Mouse (Mus musculus) hindbrain, postnatal 0 days (tissue): Measurements from ENCODE around the gene Selenot. TPM values are rescaled to one million over a fixed set of nuclear protein-coding genes. Genes with fewer than 3 reads are reported as not detected.

Source experiments
- ATAC-seq: fragments of 200-750 bp; cut with Nextera tagmentation; 2 replicates; pipeline ENCODE4 v1.8.0; 2017; ENCODE audit warnings: mild to moderate bottlenecking, moderate TSS enrichment, moderate library complexity
- DNase-seq: peaks from one replicate; pipeline ENCODE4 v3.0.0-alpha.2; 2015; ENCODE audit warnings: low spot score
- H3K27ac ChIP-seq: fragments of 300-500 bp; sonication (generic); 2 replicates; pipeline ENCODE4 v1.5.1; 2014; ENCODE audit warnings: mild to moderate bottlenecking
- H3K27me3 ChIP-seq: fragments of 300-500 bp; sonication (generic); 2 replicates; pipeline ENCODE4 v1.6.1; 2014; ENCODE audit warnings: low read length, mixed read lengths; ENCODE audit not compliant: insufficient read depth
- H3K36me3 ChIP-seq: fragments of 300-500 bp; sonication (generic); 2 replicates; pipeline ENCODE4 v1.6.1; 2014; ENCODE audit warnings: low read length, mixed read lengths; ENCODE audit not compliant: insufficient read depth
- H3K4me1 ChIP-seq: fragments of 300-500 bp; sonication (generic); 2 replicates; pipeline ENCODE4 v1.6.1; 2014; ENCODE audit warnings: antibody characterized with exemption, low read length, mixed read lengths; ENCODE audit not compliant: insufficient read depth
- H3K4me2 ChIP-seq: fragments of 300-500 bp; sonication (generic); 2 replicates; pipeline ENCODE4 v1.6.1; 2014; ENCODE audit warnings: low read depth, mild to moderate bottlenecking, low read length, moderate library complexity, mixed read lengths
- H3K4me3 ChIP-seq: fragments of 300-500 bp; sonication (generic); 2 replicates; pipeline ENCODE4 v1.5.1; 2014; ENCODE audit warnings: low read length
- H3K9ac ChIP-seq: fragments of 300-500 bp; sonication (generic); replicated peaks from 2 replicates; pipeline ENCODE4 v1.6.1; 2014; ENCODE audit warnings: mild to moderate bottlenecking, low read length, moderate library complexity, mixed read lengths
- H3K9me3 ChIP-seq: fragments of 300-500 bp; sonication (generic); 2 replicates; pipeline ENCODE4 v1.6.1; 2016; ENCODE audit warnings: low read length, mixed read lengths
- CTCF ChIP-seq: IDR thresholded peaks from 2 replicates; pipeline ENCODE4 v1.5.1; 2016; ENCODE audit warnings: antibody characterized with exemption, control low read depth, low read depth
- WGBS: fragments of 180-500 bp; shearing (Covaris S2); extraction: QIAGEN DNeasy Blood & Tissue Kit; methylation state at CpG from one replicate; pipeline ENCODE4 v1.1.7; 2014; 5-methylcytosine and 5-hydroxymethylcytosine counted together
- polyA plus RNA-seq: library from polyadenylated mRNA; unstranded; fragments of >200 nt; fragmentation: Nextera tagmentation; extraction: Ambion mirVana; gene quantifications from 2 replicates; pipeline ENCODE4 v1.2.1, GENCODE M21; 2015
- total RNA-seq: library from RNA; depleted of rRNA; stranded (reverse); fragments of >200 nt; gene quantifications from 2 replicates; pipeline ENCODE4 v1.2.3, GENCODE M21; 2014

Gene Selenot
- total and polyA plus RNA-seq, 2 experiments from 2014 or later: 24.5 to 211 TPM

DNA sequence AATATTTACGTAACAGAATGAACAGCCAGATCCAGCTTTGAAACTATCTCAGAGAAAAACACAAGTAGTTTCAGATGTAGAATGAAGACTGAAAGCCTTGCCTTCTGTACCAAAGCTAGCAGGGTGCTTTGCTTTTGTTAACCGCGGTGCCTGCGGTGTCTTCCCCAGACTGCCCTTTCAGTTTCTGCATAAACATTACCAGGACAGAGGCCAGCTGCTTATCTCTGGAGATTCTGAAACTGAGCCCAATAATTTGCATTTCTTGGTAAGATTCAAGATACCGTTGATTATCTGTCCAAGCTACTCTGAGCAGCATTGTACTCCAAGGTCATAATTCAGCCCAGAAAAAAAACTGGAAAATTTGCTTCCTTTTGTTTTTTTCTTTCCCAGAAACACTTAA lies 17.2 kb downstream of the Selenot start:
- Histone ChIP-seq H3K9me3 (no peaks in the 10 kb centered on the region), H3K36me3 (peaks cover 3% of the 10 kb centered on the region; the same call in 1 of the 2 replicates), H3K9ac (no peak overlapping the region), H3K4me1 (no peaks in the 10 kb centered on the region), H3K27me3 (no peaks in the 10 kb centered on the region), H3K27ac (no peak overlapping the region), H3K4me2 (no peak overlapping the region), H3K4me3 (no peak overlapping the region)
- no peak for ATAC-seq
- WGBS: 20% methylated on average over 5 of the region's 5 CpGs
- no peak for TF ChIP-seq CTCF
- peak; percentile 7 for DNase-seq

DNA sequence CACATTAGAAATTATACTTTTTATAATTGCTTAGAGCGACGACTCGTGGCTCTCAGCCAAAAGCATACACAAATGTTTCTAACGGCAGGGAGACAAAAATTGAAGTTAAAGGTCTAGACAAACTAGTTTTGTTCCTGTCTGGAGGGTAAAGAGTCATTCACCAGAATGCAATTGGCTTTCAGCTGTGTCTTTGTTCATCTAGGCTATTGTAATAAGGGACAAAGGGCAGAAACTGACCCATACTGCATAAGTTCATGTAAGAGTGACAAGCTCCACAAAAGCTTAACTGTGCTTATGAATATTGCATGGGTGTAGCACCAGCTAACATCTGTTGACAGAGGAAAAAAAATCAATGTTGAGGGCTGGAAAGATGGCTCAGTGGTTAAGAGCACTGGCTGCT lies 32.1 kb downstream of the Selenot start:
- no peak for ATAC-seq
- no peak for TF ChIP-seq CTCF
- Histone ChIP-seq H3K27me3 (no peaks in the 10 kb centered on the region), H3K4me2 (no peak overlapping the region), H3K27ac (no peak overlapping the region), H3K4me1 (no peaks in the 10 kb centered on the region), H3K4me3 (no peak overlapping the region), H3K9me3 (no peaks in the 10 kb centered on the region), H3K9ac (no peak overlapping the region), H3K36me3 (no peaks in the 10 kb centered on the region)
- WGBS: 16% methylated on average over 4 of the region's 4 CpGs
- DNase-seq: no peak

DNA sequence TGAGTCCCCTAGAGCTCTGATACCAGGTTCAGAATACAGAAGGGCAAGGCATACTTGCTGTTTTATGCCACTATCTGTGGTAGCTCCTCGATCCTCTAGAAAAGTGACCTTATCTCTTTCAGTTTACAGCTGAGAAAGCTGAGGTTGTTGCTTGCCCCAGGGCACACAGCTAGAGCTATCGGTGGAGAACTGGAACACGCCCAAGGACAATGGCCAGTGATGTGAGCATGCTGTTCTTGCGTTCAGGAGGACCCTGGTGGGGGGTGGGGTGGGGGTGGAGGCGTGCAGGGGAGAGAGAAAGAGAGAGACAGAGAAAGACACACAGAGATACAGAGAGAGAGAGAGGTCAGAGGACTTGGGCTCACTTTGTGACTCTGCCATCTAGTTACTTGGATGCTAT lies 33.5 kb downstream of the Selenot start:
- no peak overlapping the region for H3K9ac ChIP-seq
- H3K27ac ChIP-seq: no peak overlapping the region
- no peak overlapping the region for H3K4me2 ChIP-seq
- TF ChIP-seq CTCF: no peak
- no peaks in the 10 kb centered on the region for H3K9me3 ChIP-seq
- H3K36me3 ChIP-seq: no peaks in the 10 kb centered on the region
- H3K4me1 ChIP-seq: no peaks in the 10 kb centered on the region
- H3K27me3 ChIP-seq: no peaks in the 10 kb centered on the region
- WGBS: 76% methylated on average over 5 of the region's 5 CpGs
- no peak overlapping the region for H3K4me3 ChIP-seq
- no peak for DNase-seq
- no peak for ATAC-seq

DNA sequence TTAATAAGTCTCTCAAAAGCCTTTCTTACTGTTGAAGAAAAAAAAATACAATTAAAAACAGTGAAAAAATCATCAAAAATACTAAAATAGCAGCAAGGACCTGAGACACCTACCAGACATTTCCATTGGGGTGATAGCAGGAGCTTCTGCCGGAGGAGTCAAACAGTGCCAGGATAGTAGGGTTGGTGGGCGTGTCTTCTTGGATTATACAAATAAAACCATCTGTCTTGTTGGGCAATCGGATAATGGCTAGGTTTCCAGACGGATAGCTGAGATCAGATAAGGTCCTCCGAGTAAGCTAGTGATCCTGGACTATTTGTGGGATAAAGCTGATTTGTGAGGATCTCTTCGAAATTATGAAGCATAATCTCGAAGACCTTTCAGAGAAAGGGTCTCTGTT lies 44.6 kb downstream of the Selenot start:
- no peaks in the 10 kb centered on the region for H3K27me3 ChIP-seq
- H3K36me3 ChIP-seq: no peaks in the 10 kb centered on the region
- H3K4me2 ChIP-seq: no peak overlapping the region
- 73% methylated on average over 7 of the region's 7 CpGs for WGBS
- H3K4me1 ChIP-seq: no peaks in the 10 kb centered on the region
- no peak overlapping the region for H3K4me3 ChIP-seq
- DNase-seq (no peak), ATAC-seq (no peak)
- no peak for TF ChIP-seq CTCF
- H3K27ac ChIP-seq: no peak overlapping the region
- H3K9me3 ChIP-seq: no peaks in the 10 kb centered on the region
- no peak overlapping the region for H3K9ac ChIP-seq

DNA sequence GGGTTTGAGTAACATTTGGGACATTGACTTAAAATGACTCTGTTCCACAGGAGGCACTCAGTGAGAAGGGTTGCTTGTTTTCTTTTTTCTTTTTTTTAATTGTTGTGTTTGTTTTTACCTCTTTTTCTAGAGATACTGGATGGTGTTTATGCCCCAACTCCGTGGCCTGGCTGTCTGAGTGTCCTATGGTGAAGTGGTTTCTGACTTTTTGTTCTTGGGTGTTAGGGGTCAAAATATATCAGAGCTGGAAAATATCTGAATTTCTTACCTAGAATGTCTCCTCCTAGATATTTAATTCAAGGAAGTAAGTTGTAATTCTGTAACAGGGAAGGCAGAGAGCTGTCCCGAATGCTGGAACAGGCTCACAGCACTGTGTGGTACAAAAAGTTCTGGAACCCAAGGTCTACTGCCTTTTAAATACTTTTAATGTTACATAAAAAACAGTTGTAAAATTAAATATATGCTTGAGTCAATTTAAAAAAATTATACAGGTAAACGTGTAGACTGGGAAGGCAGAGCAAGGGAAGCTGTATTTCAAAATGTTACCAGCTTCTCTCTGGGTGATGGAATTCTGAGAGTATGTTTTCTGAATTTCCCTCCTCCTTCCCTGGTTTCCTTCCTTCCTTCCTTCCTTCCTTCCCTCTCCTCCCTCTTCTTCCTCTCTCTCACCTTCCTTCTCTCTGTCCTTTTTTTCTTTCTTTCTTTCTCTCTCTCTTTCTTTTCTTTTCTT lies 46.4 kb downstream of the Selenot start:
- Histone ChIP-seq H3K36me3 (no peaks in the 10 kb centered on the region), H3K4me2 (no peak overlapping the region), H3K27me3 (no peaks in the 10 kb centered on the region), H3K4me3 (no peak overlapping the region), H3K27ac (no peak overlapping the region), H3K4me1 (no peaks in the 10 kb centered on the region), H3K9me3 (no peaks in the 10 kb centered on the region), H3K9ac (no peak overlapping the region)
- DNase-seq (no peak), ATAC-seq (no peak)
- 79% methylated on average over 3 of the region's 3 CpGs for WGBS
- TF ChIP-seq CTCF: no peak

DNA sequence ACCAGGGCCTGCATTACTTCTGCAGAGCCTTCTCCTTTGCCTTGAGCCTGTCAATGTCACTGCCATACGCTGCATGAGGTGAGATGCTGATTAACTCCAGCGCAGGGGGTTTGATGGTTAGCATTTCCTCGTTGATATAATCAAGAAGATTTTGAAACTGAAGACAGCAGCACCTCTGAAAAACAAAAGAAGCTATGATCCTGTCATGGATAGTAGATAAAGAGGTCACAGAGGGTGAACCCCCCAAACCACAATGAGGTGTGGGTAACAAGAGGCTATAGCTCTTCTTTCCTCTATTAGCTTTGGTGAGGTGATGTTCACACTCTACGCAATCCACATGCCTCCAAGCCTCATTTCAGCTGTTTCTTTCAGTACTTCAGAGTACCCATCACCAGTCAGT lies 48.5 kb downstream of the Selenot start:
- no peak overlapping the region for H3K4me3 ChIP-seq
- DNase-seq (no peak), ATAC-seq (no peak)
- no peak for TF ChIP-seq CTCF
- H3K27me3 ChIP-seq: no peaks in the 10 kb centered on the region
- no peaks in the 10 kb centered on the region for H3K36me3 ChIP-seq
- WGBS: 89% methylated on average over 4 of the region's 4 CpGs
- H3K9me3 ChIP-seq: no peaks in the 10 kb centered on the region
- H3K27ac ChIP-seq: no peak overlapping the region
- H3K9ac ChIP-seq: no peak overlapping the region
- H3K4me2 ChIP-seq: no peak overlapping the region
- H3K4me1 ChIP-seq: no peaks in the 10 kb centered on the region

DNA sequence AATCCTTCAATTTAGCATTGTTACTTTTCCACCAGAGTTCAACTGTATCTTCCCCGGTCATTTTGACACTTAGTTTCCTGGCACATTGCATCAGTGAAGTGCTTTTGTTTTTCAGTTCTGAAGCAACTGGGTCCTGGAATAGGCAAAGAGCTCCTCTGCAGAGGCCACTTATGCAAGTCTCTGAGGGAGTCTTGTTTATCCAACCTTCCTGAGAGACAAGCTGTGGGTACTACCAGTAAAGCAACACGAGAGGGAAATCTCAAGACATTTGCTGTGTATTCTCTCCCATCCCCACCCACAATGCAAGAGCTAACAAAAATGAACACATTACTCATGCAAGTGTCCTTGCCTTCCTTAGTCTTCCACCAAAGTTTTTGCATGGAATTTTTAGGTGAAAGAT lies 55.3 kb downstream of the Selenot start:
- H3K9ac ChIP-seq: no peak overlapping the region
- no peaks in the 10 kb centered on the region for H3K27me3 ChIP-seq
- no peak overlapping the region for H3K4me2 ChIP-seq
- H3K36me3 ChIP-seq: no peaks in the 10 kb centered on the region
- no peaks in the 10 kb centered on the region for H3K4me1 ChIP-seq
- 82% methylated on average over 2 of the region's 2 CpGs for WGBS
- H3K9me3 ChIP-seq: no peaks in the 10 kb centered on the region
- ATAC-seq: no peak
- no peak overlapping the region for H3K4me3 ChIP-seq
- TF ChIP-seq CTCF: no peak
- DNase-seq: no peak
- no peak overlapping the region for H3K27ac ChIP-seq
